Mouse (Mus musculus): ENCODE data around the gene Ube2g2.

GRCm38 (mm10) chr10:77682994-77683393, 60.9 kb downstream of the Ube2g2 start:
- TF ChIP-seq GATA1 (IDR thresholded peaks at IDR 0.05; ENCODE audit: borderline replicate concordance, low read length) (no peak), FLI1 (IDR thresholded peaks at IDR 0.05; ENCODE audit: low read length) (no peak)

Measured in megakaryocyte, embryonic 14.5 days (primary cell).